Mouse (Mus musculus) myocyte (in vitro differentiated cells): ENCODE data around the gene Oat.

Experiments used
- CEBPB ChIP-seq: IDR thresholded peaks from 2 replicates; pipeline ENCODE4 v1.6.1; 2011; ENCODE audit warnings: mild to moderate bottlenecking, moderate library complexity; ENCODE audit not compliant: poor library complexity, insufficient read depth, severe bottlenecking
- E2F4 ChIP-seq: IDR thresholded peaks from one replicate; pipeline ENCODE4 v1.6.1; 2011; ENCODE audit warnings: mild to moderate bottlenecking, control low read depth, moderate library complexity; ENCODE audit not compliant: insufficient read depth
- MAX ChIP-seq: IDR thresholded peaks from one replicate; pipeline ENCODE4 v1.6.1; 2011; ENCODE audit warnings: low read depth, mild to moderate bottlenecking, control low read depth
- MYOD1 ChIP-seq, 3 experiments: IDR thresholded peaks; one replicate each; pipeline ENCODE4 v1.6.1; 2011; ENCODE audit warnings: control low read depth in 2 of 3, low read depth in 2 of 3, mild to moderate bottlenecking in 2 of 3, moderate library complexity in 1 of 3; ENCODE audit not compliant: insufficient read length in 2 of 3, control insufficient read depth in 1 of 3
- MYOG ChIP-seq, 3 experiments: IDR thresholded peaks; one replicate each; pipeline ENCODE4 v1.6.1; 2011; ENCODE audit warnings: control low read depth in 2 of 3, low read depth in 2 of 3, mild to moderate bottlenecking in 2 of 3; ENCODE audit not compliant: insufficient read length in 2 of 3, control insufficient read depth in 1 of 3, insufficient read depth in 1 of 3
- POLR2A ChIP-seq: IDR thresholded peaks from one replicate; pipeline ENCODE4 v1.6.1; 2011; ENCODE audit warnings: low read depth, mild to moderate bottlenecking, control low read depth, moderate library complexity; ENCODE audit not compliant: insufficient read length
- POLR2AphosphoS2 ChIP-seq: IDR thresholded peaks from one replicate; pipeline ENCODE4 v1.6.1; 2011; ENCODE audit warnings: low read depth, control low read depth; ENCODE audit not compliant: insufficient read length
- REST ChIP-seq: IDR thresholded peaks from one replicate; pipeline ENCODE4 v1.6.1; 2011; ENCODE audit warnings: mild to moderate bottlenecking, control low read depth, moderate library complexity; ENCODE audit not compliant: insufficient read depth, insufficient read length
- SRF ChIP-seq: IDR thresholded peaks from one replicate; pipeline ENCODE4 v1.6.1; 2011; ENCODE audit warnings: low read depth; ENCODE audit not compliant: control insufficient read depth, insufficient read length
- TCF12 ChIP-seq: IDR thresholded peaks from one replicate; pipeline ENCODE4 v1.6.1; 2011; ENCODE audit warnings: mild to moderate bottlenecking, control low read depth; ENCODE audit not compliant: poor library complexity, insufficient read depth, severe bottlenecking
- USF1 ChIP-seq: IDR thresholded peaks from one replicate; pipeline ENCODE4 v1.6.1; 2011; ENCODE audit warnings: low read depth, mild to moderate bottlenecking, control low read depth, moderate library complexity

DNA sequence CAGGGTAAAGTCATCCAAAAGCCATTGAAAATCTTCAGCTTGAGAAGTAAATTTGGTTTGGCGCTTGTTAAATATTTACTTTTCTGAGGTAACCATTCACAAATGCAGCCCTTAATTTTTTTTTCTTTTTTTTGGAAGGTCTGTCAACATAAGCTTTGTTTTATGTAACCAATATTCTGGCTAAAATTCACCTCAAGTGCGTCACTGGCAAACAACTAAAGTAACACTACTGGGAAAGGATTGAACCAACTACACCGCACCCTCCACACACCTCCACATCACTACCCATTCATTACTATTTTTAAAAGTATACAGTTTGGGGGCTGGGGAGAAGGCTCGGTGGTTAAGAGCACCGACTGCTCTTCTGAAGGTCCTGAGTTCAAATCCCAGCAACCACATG, 1.6 kb downstream of the Oat start:
- TF ChIP-seq MAX (no peak), POLR2AphosphoS2 (no peak), REST (no peak), USF1 (no peak), POLR2A (no peak), MYOD1 (IDR thresholded peaks at IDR 0.05; ENCODE audit: control insufficient read depth in 1 of 3, insufficient read length in 2 of 3, low read depth in 2 of 3) (no peak), E2F4 (no peak), CEBPB (no peak), TCF12 (no peak), MYOG (IDR thresholded peaks at IDR 0.05; ENCODE audit: control insufficient read depth in 1 of 3, insufficient read depth in 1 of 3, insufficient read length in 2 of 3, low read depth in 2 of 3) (no peak), SRF (no peak)
